24 mouse cellular contexts compared by ENCODE assay signal in genomic region chr7:83703046-83703775, GRCm38 (mm10). TPM values are rescaled to one million over a fixed set of nuclear protein-coding genes. Genes with fewer than 3 reads are reported as not detected.
A peak's percentile ranks its signal among the peaks of the same experiment; 100 is the strongest.
DNase-seq lines count a peak whose midpoint lies in the region; ATAC-seq and TF ChIP-seq lines count a peak whose summit lies in the region.
"Had no signal": no experiment of that assay in that cellular context is flagged by ENCODE, and none has a peak within 500 bp of the region (broad histone marks: within the 10 kb centered on the region; RNA-seq: fewer than 3 reads in every experiment).

No protein-coding gene starts in this region.

- H3K9me3 ChIP-seq in midbrain, embryonic 11.5 days (ENCODE audit: control insufficient read depth, low read length), result no peaks in the 10 kb centered on the region
- H3K9me3 ChIP-seq in midbrain, postnatal 0 days (ENCODE audit: low read length), result no peaks in the 10 kb centered on the region
- no peaks in the 10 kb centered on the region for H3K9me3 ChIP-seq in embryonic facial prominence, embryonic 12.5 days
- H3K9me3 ChIP-seq in limb, embryonic 12.5 days, result no peaks in the 10 kb centered on the region
- H3K9me3 ChIP-seq: forebrain, embryonic 15.5 days; G1E; heart, embryonic 13.5 days; neural tube, embryonic 12.5 days had no signal

- no peak overlapping the region; the same call in 1 of the 2 replicates for H3K27ac ChIP-seq in midbrain, embryonic 11.5 days (ENCODE audit: low read depth, low read length)
- H3K27ac ChIP-seq in midbrain, postnatal 0 days (ENCODE audit: low read depth, low read length), result no peak overlapping the region
- H3K27ac ChIP-seq in embryonic facial prominence, embryonic 12.5 days, result peak overlapping the region; percentile 60; the same call in 1 of the 2 replicates
- H3K27ac ChIP-seq in limb, embryonic 12.5 days, result peak overlapping the region; percentile 82
- H3K27ac ChIP-seq: forebrain, embryonic 15.5 days; heart, embryonic 13.5 days; hindbrain, postnatal 0 days; kidney, postnatal 0 days; neural tube, embryonic 12.5 days had no signal

- H3K4me1 ChIP-seq in midbrain, embryonic 11.5 days (ENCODE audit: control insufficient read depth, insufficient read depth, low read length), result no peaks in the 10 kb centered on the region; the same call in 1 of the 2 replicates
- no peaks in the 10 kb centered on the region for H3K4me1 ChIP-seq in midbrain, postnatal 0 days (ENCODE audit: insufficient read depth, low read length)
- peaks cover 12% of the 10 kb centered on the region for H3K4me1 ChIP-seq in embryonic facial prominence, embryonic 12.5 days
- peaks cover 12% of the 10 kb centered on the region for H3K4me1 ChIP-seq in limb, embryonic 12.5 days (replicated peaks)
- H3K4me1 ChIP-seq: forebrain, embryonic 15.5 days; heart, embryonic 13.5 days; neural tube, embryonic 12.5 days had no signal

- peak; percentile 3 for DNase-seq in cerebellum, adult 9-11 months
- no peak for DNase-seq in cerebellum, postnatal 14 days
- DNase-seq in midbrain, embryonic 11.5 days (ENCODE audit: low spot score, missing footprints), result peak; percentile 70
- DNase-seq in midbrain, postnatal 0 days (ENCODE audit: low spot score), result no peak
- DNase-seq in right cerebral cortex, postnatal 4 days, result no peak
- no peak for DNase-seq in frontal cortex, postnatal 25 days (ENCODE audit: low spot score in 2 of 2)
- DNase-seq: adrenal gland, postnatal 14 days; cerebellum, adult 11-12 months; heart, postnatal 36 days; kidney, adult 18-20 months; layer of hippocampus, postnatal 36 days; liver, postnatal 0 days; lung, postnatal 14 days; right cerebral cortex, adult 18-20 months; thymus, postnatal 25 days had no signal

- H3K9ac ChIP-seq in midbrain, embryonic 11.5 days (ENCODE audit: low read length), result no peak overlapping the region
- H3K9ac ChIP-seq in midbrain, postnatal 0 days (replicated peaks; ENCODE audit: low read length, poor library complexity, severe bottlenecking), result no peak overlapping the region
- no peak overlapping the region for H3K9ac ChIP-seq in embryonic facial prominence, embryonic 12.5 days
- H3K9ac ChIP-seq in limb, embryonic 12.5 days (replicated peaks), result no peak overlapping the region
- H3K9ac ChIP-seq: forebrain, embryonic 15.5 days; heart, embryonic 13.5 days; liver, postnatal 0 days; neural tube, embryonic 12.5 days had no signal

- WGBS in midbrain, embryonic 11.5 days, result 79% methylated on average over 9 of the region's 9 CpGs
- 64% methylated on average over 9 of the region's 9 CpGs for WGBS in midbrain, postnatal 0 days
- WGBS in embryonic facial prominence, embryonic 12.5 days, result 35% methylated on average over 9 of the region's 9 CpGs
- 25% methylated on average over 9 of the region's 9 CpGs for WGBS in limb, embryonic 12.5 days

- no peaks in the 10 kb centered on the region for H3K36me3 ChIP-seq in midbrain, embryonic 11.5 days (ENCODE audit: control insufficient read depth, insufficient read depth, low read length)
- H3K36me3 ChIP-seq in midbrain, postnatal 0 days (ENCODE audit: insufficient read depth, low read length), result no peaks in the 10 kb centered on the region
- no peaks in the 10 kb centered on the region for H3K36me3 ChIP-seq in embryonic facial prominence, embryonic 12.5 days
- no peaks in the 10 kb centered on the region for H3K36me3 ChIP-seq in limb, embryonic 12.5 days
- H3K36me3 ChIP-seq: forebrain, embryonic 15.5 days; G1E; heart, embryonic 13.5 days; neural tube, embryonic 12.5 days had no signal

- ATAC-seq in midbrain, embryonic 11.5 days (ENCODE audit: low FRiP score), result no peak
- no peak for ATAC-seq in midbrain, postnatal 0 days (ENCODE audit: low FRiP score)
- no peak for ATAC-seq in embryonic facial prominence, embryonic 12.5 days (ENCODE audit: insufficient number of reproducible peaks, insufficient read depth, low FRiP score, low TSS enrichment)
- no peak for ATAC-seq in limb, embryonic 12.5 days (ENCODE audit: insufficient number of reproducible peaks, insufficient read depth, low FRiP score, low TSS enrichment, low read depth)
- ATAC-seq: activated CD4-positive, CD25-positive, alpha-beta regulatory T cell, adult 4 months; forebrain, embryonic 15.5 days; hindbrain, postnatal 0 days; liver, postnatal 0 days had no signal

- H3K4me2 ChIP-seq in midbrain, embryonic 11.5 days, result no peak overlapping the region
- no peak overlapping the region for H3K4me2 ChIP-seq in midbrain, postnatal 0 days (ENCODE audit: low read depth, low read length, poor library complexity, severe bottlenecking)
- 0 out of 2 replicates have a peak overlapping the region, but pooled peaks have one; percentile 9 for H3K4me2 ChIP-seq in embryonic facial prominence, embryonic 12.5 days (replicated peaks)
- H3K4me2 ChIP-seq in limb, embryonic 12.5 days, result peak overlapping the region; percentile 19; the same call in 1 of the 2 replicates
- H3K4me2 ChIP-seq: forebrain, embryonic 15.5 days; heart, embryonic 13.5 days; neural tube, embryonic 12.5 days had no signal

- H3K27me3 ChIP-seq in midbrain, embryonic 11.5 days (ENCODE audit: control insufficient read depth, insufficient read depth, low read length), result no peaks in the 10 kb centered on the region
- no peaks in the 10 kb centered on the region for H3K27me3 ChIP-seq in midbrain, postnatal 0 days (ENCODE audit: insufficient read depth, low read length)
- no peaks in the 10 kb centered on the region for H3K27me3 ChIP-seq in embryonic facial prominence, embryonic 12.5 days
- H3K27me3 ChIP-seq in limb, embryonic 12.5 days, result no peaks in the 10 kb centered on the region
- H3K27me3 ChIP-seq: forebrain, embryonic 15.5 days; heart, embryonic 13.5 days; neural tube, embryonic 12.5 days had no signal

- no peak for TF ChIP-seq CTCF in midbrain, postnatal 0 days (IDR thresholded peaks at IDR 0.05)

- no peak overlapping the region for H3K4me3 ChIP-seq in midbrain, embryonic 11.5 days (ENCODE audit: low read depth, low read length)
- H3K4me3 ChIP-seq in midbrain, postnatal 0 days (ENCODE audit: low read depth, low read length), result no peak overlapping the region
- no peak overlapping the region for H3K4me3 ChIP-seq in embryonic facial prominence, embryonic 12.5 days
- H3K4me3 ChIP-seq in limb, embryonic 12.5 days (replicated peaks), result no peak overlapping the region
- H3K4me3 ChIP-seq: forebrain, embryonic 15.5 days; heart, embryonic 13.5 days; neural tube, embryonic 12.5 days had no signal

RNA-seq across cellular contexts. Expression of gene Il16, which starts 42.3 kb away (rescaled TPM):
- polyA plus RNA-seq in midbrain, embryonic 11.5 days (2014; fragmentation: Nextera tagmentation; extraction: Ambion mirVana), result 1.0 and 1.1 TPM in 2 replicates
- total RNA-seq in midbrain, postnatal 0 days (2014; rRNA removed), result 0.99 and 1.7 TPM in 2 replicates
- polyA plus RNA-seq in midbrain, postnatal 0 days (2015; fragmentation: Nextera tagmentation; extraction: Ambion mirVana), result 0.85 and 1.0 TPM in 2 replicates
- polyA plus RNA-seq in embryonic facial prominence, embryonic 12.5 days (2016; fragmentation: Nextera tagmentation; extraction: Ambion mirVana), result 3.1 and 3.7 TPM in 2 replicates
- polyA plus RNA-seq in limb, embryonic 12.5 days (2016; fragmentation: Nextera tagmentation; extraction: Ambion mirVana), result 2.9 and 3.4 TPM in 2 replicates

Comparison
In these comparisons a context has a peak if more than half of its experiments do, and no peak if none do; other contexts are left out.
1. DNase-seq: peak in cerebellum, adult 9-11 months (single experiment) and midbrain, embryonic 11.5 days (single experiment); none in cerebellum, postnatal 14 days (0 of 2), midbrain, postnatal 0 days (single experiment), right cerebral cortex, postnatal 4 days (single experiment) and frontal cortex, postnatal 25 days (0 of 2).
2. H3K27ac ChIP-seq: peak in embryonic facial prominence, embryonic 12.5 days (single experiment) and limb, embryonic 12.5 days (single experiment); none in midbrain, embryonic 11.5 days (single experiment) and midbrain, postnatal 0 days (single experiment).
3. H3K4me2 ChIP-seq: peak in embryonic facial prominence, embryonic 12.5 days (single experiment) and limb, embryonic 12.5 days (single experiment); none in midbrain, embryonic 11.5 days (single experiment) and midbrain, postnatal 0 days (single experiment).